Mouse (Mus musculus) testis, adult 2 months (tissue): ENCODE results near the gene Arl5c. TPM values are rescaled to one million over a fixed set of nuclear protein-coding genes. Genes with fewer than 3 reads are reported as not detected.

Experiments
- H3K27ac ChIP-seq: fragments of 200-500 bp; 2 replicates; pipeline ENCODE4 v1.5.1; 2012; ENCODE audit warnings: low read depth, low read length; ENCODE audit not compliant: control insufficient read depth, insufficient read depth
- H3K27me3 ChIP-seq: fragments of 200-500 bp; 2 replicates; pipeline ENCODE4 v1.6.1; 2012; ENCODE audit warnings: mild to moderate bottlenecking, low read length, moderate library complexity; ENCODE audit not compliant: control insufficient read depth, insufficient read depth
- H3K36me3 ChIP-seq: fragments of 200-500 bp; 2 replicates; pipeline ENCODE4 v1.6.1; 2012; ENCODE audit warnings: mild to moderate bottlenecking, low read length; ENCODE audit not compliant: control insufficient read depth, insufficient read depth
- H3K4me1 ChIP-seq: fragments of 200-500 bp; 2 replicates; pipeline ENCODE4 v1.6.1; 2012; ENCODE audit warnings: low read length; ENCODE audit not compliant: control insufficient read depth, insufficient read depth
- H3K4me3 ChIP-seq: fragments of 200-500 bp; 2 replicates; pipeline ENCODE4 v1.5.1; 2012; ENCODE audit warnings: low read depth, mild to moderate bottlenecking, low read length, moderate library complexity, mixed read lengths; ENCODE audit not compliant: control insufficient read depth
- CTCF ChIP-seq: fragments of 200-500 bp; IDR thresholded peaks from 2 replicates; pipeline ENCODE4 v1.5.1; 2012; ENCODE audit warnings: low read depth, mild to moderate bottlenecking, inconsistent platforms, low read length, moderate library complexity; ENCODE audit not compliant: control insufficient read depth, insufficient read depth, insufficient replicate concordance
- POLR2A ChIP-seq: fragments of 200-500 bp; IDR thresholded peaks from 2 replicates; pipeline ENCODE4 v1.6.1; 2012; ENCODE audit warnings: low read depth, mild to moderate bottlenecking, inconsistent platforms, low read length, moderate library complexity; ENCODE audit not compliant: control insufficient read depth
- polyA plus RNA-seq: library from polyadenylated mRNA; depleted of rRNA; stranded (reverse); fragments of >200 nt; gene quantifications from 2 replicates; pipeline ENCODE4 v1.2.3, GENCODE M21; 2012

Arl5c gene
- polyA plus RNA-seq, 1 experiment = 0.44 TPM

GRCm38 (mm10) chr11:98008087-98008486, 12.1 kb upstream of the Arl5c start:
- H3K36me3 ChIP-seq = no peaks in the 10 kb centered on the region
- H3K27ac ChIP-seq = no peak overlapping the region
- no peak for TF ChIP-seq CTCF
- TF ChIP-seq POLR2A = no peak
- H3K4me3 ChIP-seq = no peak overlapping the region
- no peaks in the 10 kb centered on the region for H3K27me3 ChIP-seq
- peaks cover 9% of the 10 kb centered on the region for H3K4me1 ChIP-seq

GRCm38 (mm10) chr11:98005686-98006085, 9.7 kb upstream of the Arl5c start:
- no peaks in the 10 kb centered on the region for H3K36me3 ChIP-seq

GRCm38 (mm10) chr11:98005076-98005475, 9.1 kb upstream of the Arl5c start:
- Histone ChIP-seq H3K27me3 (no peaks in the 10 kb centered on the region), H3K4me3 (peak overlapping the region; percentile 12)
- TF ChIP-seq CTCF = no peak
- no peak for TF ChIP-seq POLR2A

More at GRCm38 (mm10) chr11:98005686-98006085, 9.7 kb upstream of the Arl5c start:
- Histone ChIP-seq H3K27me3 (no peaks in the 10 kb centered on the region), H3K27ac (no peak overlapping the region), H3K4me3 (no peak overlapping the region), H3K4me1 (peaks cover 15% of the 10 kb centered on the region)
- TF ChIP-seq POLR2A = no peak
- 0 out of 2 replicates have a peak, but pooled peaks have one; percentile 3 for TF ChIP-seq CTCF

GRCm38 (mm10) chr11:98004161-98004560, 8.2 kb upstream of the Arl5c start:
- Histone ChIP-seq H3K36me3 (no peaks in the 10 kb centered on the region), H3K4me1 (peaks cover 20% of the 10 kb centered on the region), H3K27me3 (no peaks in the 10 kb centered on the region), H3K4me3 (no peak overlapping the region), H3K27ac (no peak overlapping the region)
- TF ChIP-seq CTCF = no peak
- no peak for TF ChIP-seq POLR2A

More at GRCm38 (mm10) chr11:98005076-98005475, 9.1 kb upstream of the Arl5c start:
- Histone ChIP-seq H3K36me3 (no peaks in the 10 kb centered on the region), H3K4me1 (peaks cover 20% of the 10 kb centered on the region), H3K27ac (no peak overlapping the region)

- Histone ChIP-seq H3K36me3 (no peaks in the 10 kb centered on the region), H3K27me3 (no peaks in the 10 kb centered on the region), H3K4me3 (peak overlapping the region; percentile 49; the same call in 1 of the 2 replicates), H3K27ac (no peak overlapping the region), H3K4me1 (peaks cover 20% of the 10 kb centered on the region)
- TF ChIP-seq POLR2A (no peak), CTCF (no peak)
Observed at GRCm38 (mm10) chr11:98003171-98003671, 7.2 kb upstream of the Arl5c start.

GRCm38 (mm10) chr11:98002627-98003026, 6.6 kb upstream of the Arl5c start:
- H3K4me1 ChIP-seq = peaks cover 20% of the 10 kb centered on the region
- peak; percentile 86 for TF ChIP-seq CTCF
- TF ChIP-seq POLR2A = no peak
- no peaks in the 10 kb centered on the region for H3K36me3 ChIP-seq
- no peak overlapping the region for H3K27ac ChIP-seq
- no peaks in the 10 kb centered on the region for H3K27me3 ChIP-seq
- peak overlapping the region; percentile 49 for H3K4me3 ChIP-seq

- Histone ChIP-seq H3K27ac (no peak overlapping the region), H3K4me3 (no peak overlapping the region), H3K27me3 (no peaks in the 10 kb centered on the region), H3K4me1 (peaks cover 20% of the 10 kb centered on the region), H3K36me3 (no peaks in the 10 kb centered on the region)
- TF ChIP-seq CTCF (no peak), POLR2A (no peak)
Observed at GRCm38 (mm10) chr11:98001986-98002385, 6.0 kb upstream of the Arl5c start.

GRCm38 (mm10) chr11:98001351-98001824, 5.4 kb upstream of the Arl5c start:
- H3K36me3 ChIP-seq = no peaks in the 10 kb centered on the region
- H3K4me3 ChIP-seq = no peak overlapping the region
- H3K27me3 ChIP-seq = no peaks in the 10 kb centered on the region
- no peak overlapping the region for H3K27ac ChIP-seq
- peaks cover 20% of the 10 kb centered on the region for H3K4me1 ChIP-seq
- no peak for TF ChIP-seq POLR2A
- no peak for TF ChIP-seq CTCF
